Mouse (Mus musculus) heart, adult 2 months (tissue): ENCODE measurements around the gene Rtf1.

Experiments
- CTCF ChIP-seq: fragments of 200-600 bp; IDR thresholded peaks from 2 replicates; pipeline ENCODE4 v1.8.1; 2022; ENCODE audit warnings: antibody characterized with exemption, mild to moderate bottlenecking, moderate library complexity
- POLR2A ChIP-seq: fragments of 200-500 bp; IDR thresholded peaks from 2 replicates; pipeline ENCODE4 v1.6.1; 2011; ENCODE audit warnings: mild to moderate bottlenecking, low read depth, low read length, control low read depth; ENCODE audit not compliant: insufficient read depth

GRCm38 (mm10) chr2:119744163-119745111 is 69.6 kb downstream of the Rtf1 start:
- no peak for TF ChIP-seq POLR2A
- TF ChIP-seq CTCF = no peak
